Mouse (Mus musculus): ENCODE results near the gene Smco1.
A peak's percentile ranks its signal among the peaks of the same experiment; 100 is the strongest.
"Not testable (repeated sequence)": the region's sequence is repeated elsewhere in the genome, so short reads cannot be mapped to it uniquely, and the experiment has no call there.

The Smco1 gene

GRCm38 (mm10) chr16:32271291-32271690 is at the start of gene Smco1:
TSS of gene Smco1 (plus strand) at chr16:32271468.
- no peak for DNase-seq (ENCODE audit: low read depth)

- no peak for DNase-seq (ENCODE audit: low read depth)
Observed at GRCm38 (mm10) chr16:32221803-32222202, 49.5 kb upstream of the Smco1 start.

GRCm38 (mm10) chr16:32222399-32222798 is 48.9 kb upstream of the Smco1 start:
- DNase-seq (ENCODE audit: low read depth): no peak

GRCm38 (mm10) chr16:32232050-32232449 is 39.2 kb upstream of the Smco1 start:
- DNase-seq (ENCODE audit: low read depth): not testable (repeated sequence)

GRCm38 (mm10) chr16:32237930-32238680 is 33.2 kb upstream of the Smco1 start:
- no peak for DNase-seq (ENCODE audit: low read depth)

- no peak for DNase-seq (ENCODE audit: low read depth)
Observed at GRCm38 (mm10) chr16:32239428-32240312, 31.6 kb upstream of the Smco1 start.

- no peak for DNase-seq (ENCODE audit: low read depth)
Observed at GRCm38 (mm10) chr16:32243901-32244300, 27.4 kb upstream of the Smco1 start.

GRCm38 (mm10) chr16:32246351-32246791 is 24.9 kb upstream of the Smco1 start:
- no peak for DNase-seq (ENCODE audit: low read depth)

- peak; percentile 85 for DNase-seq (ENCODE audit: low read depth)
Observed at GRCm38 (mm10) chr16:32246952-32247370, 24.3 kb upstream of the Smco1 start, which contains the start of the genes Fbxo45 and Wdr53. TSS of gene Fbxo45 (minus strand) at chr16:32247158. TSS of gene Wdr53 (plus strand) at chr16:32247227.

- DNase-seq (ENCODE audit: low read depth): not testable (repeated sequence)
Observed at GRCm38 (mm10) chr16:32264225-32264624, 7.0 kb upstream of the Smco1 start.

GRCm38 (mm10) chr16:32273338-32273737 is 2.1 kb downstream of the Smco1 start:
- DNase-seq (ENCODE audit: low read depth): no peak

- no peak for DNase-seq (ENCODE audit: low read depth)
Observed at GRCm38 (mm10) chr16:32275041-32275440, 3.8 kb downstream of the Smco1 start.

- DNase-seq (ENCODE audit: low read depth): no peak
Observed at GRCm38 (mm10) chr16:32275830-32276229, 4.6 kb downstream of the Smco1 start.

- peak; percentile 68 for DNase-seq (ENCODE audit: low read depth)
Observed at GRCm38 (mm10) chr16:32277308-32278256, 6.3 kb downstream of the Smco1 start, which contains the start of gene Rnf168. TSS of gene Rnf168 (plus strand) at chr16:32277459.

GRCm38 (mm10) chr16:32278396-32278795 is 7.1 kb downstream of the Smco1 start:
- DNase-seq (ENCODE audit: low read depth): no peak

GRCm38 (mm10) chr16:32280211-32280610 is 8.9 kb downstream of the Smco1 start:
- DNase-seq (ENCODE audit: low read depth): no peak

- no peak for DNase-seq (ENCODE audit: low read depth)
Observed at GRCm38 (mm10) chr16:32282608-32283007, 11.3 kb downstream of the Smco1 start.

- no peak for DNase-seq (ENCODE audit: low read depth)
Observed at GRCm38 (mm10) chr16:32291821-32292220, 20.6 kb downstream of the Smco1 start.

- DNase-seq (ENCODE audit: low read depth): not testable (repeated sequence)
Observed at GRCm38 (mm10) chr16:32299617-32300016, 28.3 kb downstream of the Smco1 start.

GRCm38 (mm10) chr16:32303046-32303445 is 31.8 kb downstream of the Smco1 start:
- no peak for DNase-seq (ENCODE audit: low read depth)

- no peak for DNase-seq (ENCODE audit: low read depth)
Observed at GRCm38 (mm10) chr16:32303886-32304285, 32.6 kb downstream of the Smco1 start.

All from fibroblast of lung, adult 2 months (primary cell).